Mouse (Mus musculus) cerebellum, postnatal 4 days (tissue): ENCODE measurements around the gene Ptprm.

Experiments
- DNase-seq, 2 experiments: peaks; one replicate each; pipeline ENCODE4 v3.0.0; 2022; ENCODE audit warnings: low spot score in 2 of 2, mixed read lengths in 1 of 2

The Ptprm gene

GRCm38 (mm10) chr17:66736450-66736849 lies 617.8 kb downstream of the Ptprm start:
- peak in 1 of 2 experiments; percentile 17 for DNase-seq

GRCm38 (mm10) chr17:66733541-66733940 lies 620.7 kb downstream of the Ptprm start:
- DNase-seq: no peak

- no peak for DNase-seq
These were observed 624.3 kb downstream of the Ptprm start for GRCm38 (mm10) chr17:66729979-66730378.

GRCm38 (mm10) chr17:66720992-66721351 lies 633.3 kb downstream of the Ptprm start:
- no peak for DNase-seq

- no peak for DNase-seq
These were observed 633.9 kb downstream of the Ptprm start for GRCm38 (mm10) chr17:66720200-66720991.

- no peak for DNase-seq
These were observed 641.6 kb downstream of the Ptprm start for GRCm38 (mm10) chr17:66712456-66713205.

GRCm38 (mm10) chr17:66711221-66712016 lies 642.8 kb downstream of the Ptprm start:
- no peak for DNase-seq

GRCm38 (mm10) chr17:66710568-66710967 lies 643.7 kb downstream of the Ptprm start:
- DNase-seq: no peak

GRCm38 (mm10) chr17:66708748-66709147 lies 645.5 kb downstream of the Ptprm start:
- DNase-seq: no peak

GRCm38 (mm10) chr17:66707684-66708083 lies 646.6 kb downstream of the Ptprm start:
- DNase-seq: no peak

- DNase-seq: no peak
These were observed 652.7 kb downstream of the Ptprm start for GRCm38 (mm10) chr17:66701358-66702184.

- DNase-seq: no peak
These were observed 654.4 kb downstream of the Ptprm start for GRCm38 (mm10) chr17:66699896-66700295.

- DNase-seq: no peak
These were observed 656.6 kb downstream of the Ptprm start for GRCm38 (mm10) chr17:66697650-66698049.

- no peak for DNase-seq
These were observed 657.6 kb downstream of the Ptprm start for GRCm38 (mm10) chr17:66696531-66697172.

GRCm38 (mm10) chr17:66694326-66694725 lies 659.9 kb downstream of the Ptprm start:
- no peak for DNase-seq

- no peak for DNase-seq
These were observed 660.5 kb downstream of the Ptprm start for GRCm38 (mm10) chr17:66693676-66694304.

- DNase-seq: no peak
These were observed 661.1 kb downstream of the Ptprm start for GRCm38 (mm10) chr17:66692941-66693675.

- DNase-seq: no peak
These were observed 666.1 kb downstream of the Ptprm start for GRCm38 (mm10) chr17:66688179-66688578.

- no peak for DNase-seq
These were observed 666.7 kb downstream of the Ptprm start for GRCm38 (mm10) chr17:66687543-66687942.
